In the genomic region with DNA sequence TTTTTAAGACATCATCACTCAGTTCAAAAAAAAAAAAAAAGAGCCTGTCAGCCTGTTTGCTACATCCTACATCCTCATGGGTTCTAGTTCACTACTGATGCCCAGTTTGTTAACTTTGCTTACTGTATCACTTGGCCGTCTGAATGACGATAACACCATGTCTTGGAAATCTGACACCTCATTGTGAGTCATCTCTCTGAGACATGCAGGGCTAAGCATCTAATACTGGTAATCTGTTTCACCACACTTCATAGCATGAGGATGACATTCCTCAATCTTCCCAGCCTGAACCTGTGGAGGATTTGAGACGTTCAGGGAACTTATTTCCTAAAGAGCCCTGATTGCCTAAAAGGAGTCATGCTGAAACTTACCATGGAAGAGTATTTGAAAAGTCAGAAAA, we compare ENCODE assay signal across 27 mouse cellular contexts. TPM values are rescaled to one million over a fixed set of nuclear protein-coding genes. Genes with fewer than 3 reads are reported as not detected.
DNase-seq lines count a peak whose midpoint lies in the region; ATAC-seq and TF ChIP-seq lines count a peak whose summit lies in the region.
"Had no signal": no experiment of that assay in that cellular context is flagged by ENCODE, and none has a peak within 500 bp of the region (broad histone marks: within the 10 kb centered on the region; RNA-seq: fewer than 3 reads in every experiment).

No protein-coding gene starts in this region.

- no peaks in the 10 kb centered on the region for H3K27me3 ChIP-seq in CH12.LX (replicated peaks)
- no peaks in the 10 kb centered on the region for H3K27me3 ChIP-seq in midbrain, embryonic 14.5 days (ENCODE audit: control insufficient read depth, insufficient read depth, low read length)
- no peaks in the 10 kb centered on the region for H3K27me3 ChIP-seq in neural tube, embryonic 15.5 days (replicated peaks)
- H3K27me3 ChIP-seq in cerebellum, adult 2 months (ENCODE audit: control insufficient read depth, insufficient read depth, low read length), result no peaks in the 10 kb centered on the region
- H3K27me3 ChIP-seq: embryonic facial prominence, embryonic 12.5 days; forebrain, embryonic 13.5 days; forebrain, embryonic 15.5 days had no signal

- no peak for TF ChIP-seq EP300 in CH12.LX (IDR thresholded peaks at IDR 0.05; ENCODE audit: low read length)

- TF ChIP-seq CTCF in CH12.LX (conservative IDR thresholded peaks at IDR 0.05 in 1 of 2, IDR thresholded peaks at IDR 0.05 in 1 of 2; ENCODE audit: low read depth in 2 of 2, low read length in 2 of 2), result no peak
- no peak for TF ChIP-seq CTCF in cerebellum, adult 2 months (IDR thresholded peaks at IDR 0.05; ENCODE audit: borderline replicate concordance, insufficient read depth, low read depth, low read length)

- 0 out of 2 replicates have a peak overlapping the region, but pooled peaks have one; percentile 21 for H3K4me2 ChIP-seq in CH12.LX (ENCODE audit: insufficient read depth, low read depth, poor library complexity, severe bottlenecking)
- H3K4me2 ChIP-seq in midbrain, embryonic 14.5 days (ENCODE audit: low read length), result no peak overlapping the region
- H3K4me2 ChIP-seq in neural tube, embryonic 15.5 days, result no peak overlapping the region
- H3K4me2 ChIP-seq: embryonic facial prominence, embryonic 12.5 days; forebrain, embryonic 13.5 days; forebrain, embryonic 15.5 days had no signal

- H3K36me3 ChIP-seq in CH12.LX (replicated peaks in 1 of 2; ENCODE audit: control insufficient read depth in 1 of 2, insufficient read depth in 1 of 2, low read length in 1 of 2), result no peaks in the 10 kb centered on the region
- no peaks in the 10 kb centered on the region for H3K36me3 ChIP-seq in midbrain, embryonic 14.5 days (ENCODE audit: control insufficient read depth, insufficient read depth, low read length)
- H3K36me3 ChIP-seq in neural tube, embryonic 15.5 days, result no peaks in the 10 kb centered on the region
- H3K36me3 ChIP-seq: embryonic facial prominence, embryonic 10.5 days; embryonic facial prominence, embryonic 12.5 days; forebrain, embryonic 15.5 days had no signal

- H3K4me3 ChIP-seq in CH12.LX (replicated peaks in 1 of 3; ENCODE audit: low read depth in 2 of 3, low read length in 2 of 3, poor library complexity in 1 of 3), result no peak overlapping the region
- H3K4me3 ChIP-seq in midbrain, embryonic 14.5 days (replicated peaks; ENCODE audit: low read depth, low read length), result no peak overlapping the region
- H3K4me3 ChIP-seq in neural tube, embryonic 15.5 days (replicated peaks), result no peak overlapping the region
- no peak overlapping the region for H3K4me3 ChIP-seq in cerebellum, adult 2 months (replicated peaks; ENCODE audit: insufficient read depth, low read depth, low read length)
- H3K4me3 ChIP-seq: embryonic facial prominence, embryonic 10.5 days; embryonic facial prominence, embryonic 12.5 days; forebrain, embryonic 13.5 days; forebrain, embryonic 15.5 days had no signal

- H3K9me3 ChIP-seq in CH12.LX (replicated peaks; ENCODE audit: low read length), result no peaks in the 10 kb centered on the region
- H3K9me3 ChIP-seq in midbrain, embryonic 14.5 days (ENCODE audit: control insufficient read depth, low read length), result no peaks in the 10 kb centered on the region
- no peaks in the 10 kb centered on the region for H3K9me3 ChIP-seq in neural tube, embryonic 15.5 days (replicated peaks)
- H3K9me3 ChIP-seq: embryonic facial prominence, embryonic 10.5 days; embryonic facial prominence, embryonic 12.5 days; forebrain, embryonic 13.5 days; forebrain, embryonic 15.5 days had no signal

- no peak for ATAC-seq in midbrain, embryonic 14.5 days (ENCODE audit: low FRiP score, low TSS enrichment)
- ATAC-seq in neural tube, embryonic 15.5 days (ENCODE audit: low FRiP score), result no peak
- ATAC-seq: activated CD4-positive, CD25-positive, alpha-beta regulatory T cell, adult 4 months; CD4-positive, CD25-positive, alpha-beta regulatory T cell, adult 4 months; forebrain, embryonic 13.5 days; forebrain, embryonic 15.5 days; forebrain, postnatal 0 days had no signal

- no peaks in the 10 kb centered on the region for H3K79me2 ChIP-seq in CH12.LX (replicated peaks; ENCODE audit: control insufficient read depth, extremely low read depth, insufficient read depth, poor library complexity, severe bottlenecking)

- in situ Hi-C loops in CH12.LX (cut with MboI; ENCODE audit: low pct_ligation_motif_present, low pct_unique_long_range_greater_than_20kb, low sequenced_read_pairs), result no loop called here

- TF ChIP-seq POLR2A in CH12.LX (IDR thresholded peaks at IDR 0.05; ENCODE audit: low read depth, low read length), result no peak
- TF ChIP-seq POLR2A in cerebellum, adult 2 months (IDR thresholded peaks at IDR 0.05; ENCODE audit: borderline replicate concordance, insufficient read depth, low read length), result no peak

- peak; percentile 8 for DNase-seq in 416B (ENCODE audit: low read depth)
- no peak for DNase-seq in CH12.LX (ENCODE audit: extremely low read depth)
- DNase-seq in NIH3T3 (ENCODE audit: low read depth), result peak; percentile 35
- DNase-seq in midbrain, embryonic 14.5 days, result no peak
- no peak for DNase-seq in liver
- no peak for DNase-seq in cerebellum, adult 2 months
- DNase-seq: adrenal gland, adult 8-10 months; adrenal gland, postnatal 14 days; adrenal gland, postnatal 36 days; cerebellum, adult 11-12 months; cerebellum, adult 8-10 months; cerebellum, adult 9-11 months; cerebellum, postnatal 14 days; cerebellum, postnatal 36 days; forebrain, postnatal 0 days had no signal

- no peak overlapping the region for H3K27ac ChIP-seq in CH12.LX (ENCODE audit: insufficient read depth, low read depth)
- H3K27ac ChIP-seq in midbrain, embryonic 14.5 days (replicated peaks; ENCODE audit: low read depth, low read length), result no peak overlapping the region
- H3K27ac ChIP-seq in neural tube, embryonic 15.5 days (replicated peaks), result no peak overlapping the region
- no peak overlapping the region for H3K27ac ChIP-seq in cerebellum, adult 2 months (ENCODE audit: insufficient read depth, low read length)
- H3K27ac ChIP-seq: embryonic facial prominence, embryonic 10.5 days; embryonic facial prominence, embryonic 12.5 days; forebrain, embryonic 13.5 days; forebrain, embryonic 15.5 days had no signal

- dilution Hi-C loops in CH12.LX (cut with MboI; ENCODE audit: extremely low pct_ligation_motif_present, extremely low pct_unique_long_range_greater_than_20kb, low sequenced_read_pairs), result no loop called here

- 84% methylated on average over 3 of the region's 3 CpGs for WGBS in midbrain, embryonic 14.5 days
- 84% methylated on average over 3 of the region's 3 CpGs for WGBS in neural tube, embryonic 15.5 days
- 83% methylated on average over 3 of the region's 3 CpGs for WGBS in cerebellum, adult 2 months

- no peak for TF ChIP-seq RAD21 in CH12.LX (IDR thresholded peaks at IDR 0.05; ENCODE audit: low read depth, low read length)

- no peaks in the 10 kb centered on the region for H3K4me1 ChIP-seq in CH12.LX (ENCODE audit: control insufficient read depth in 1 of 2, insufficient read depth in 2 of 2)
- H3K4me1 ChIP-seq in midbrain, embryonic 14.5 days (ENCODE audit: control insufficient read depth, insufficient read depth, low read length), result no peaks in the 10 kb centered on the region
- no peaks in the 10 kb centered on the region for H3K4me1 ChIP-seq in neural tube, embryonic 15.5 days
- H3K4me1 ChIP-seq in cerebellum, adult 2 months (ENCODE audit: control insufficient read depth, insufficient read depth, low read length), result no peaks in the 10 kb centered on the region
- H3K4me1 ChIP-seq: embryonic facial prominence, embryonic 10.5 days; embryonic facial prominence, embryonic 12.5 days; forebrain, embryonic 13.5 days; forebrain, embryonic 15.5 days had no signal

- H3K9ac ChIP-seq in CH12.LX (ENCODE audit: insufficient read depth, low read depth), result no peak overlapping the region
- no peak overlapping the region for H3K9ac ChIP-seq in midbrain, embryonic 14.5 days (replicated peaks; ENCODE audit: low read length)
- no peak overlapping the region for H3K9ac ChIP-seq in neural tube, embryonic 15.5 days (replicated peaks)
- H3K9ac ChIP-seq: embryonic facial prominence, embryonic 12.5 days; forebrain, embryonic 13.5 days; forebrain, embryonic 15.5 days; forebrain, postnatal 0 days had no signal

TF ChIP-seq in CH12.LX, 34 proteins besides CTCF, POLR2A, EP300 and RAD21:
- TF ChIP-seq UBTF (IDR thresholded peaks at IDR 0.05; ENCODE audit: low read depth, low read length), result no peak

RNA-seq across cellular contexts. Expression of a gene that starts 22.2 kb away (rescaled TPM):
- total RNA-seq in CH12.LX (2012; rRNA removed) (not detected in 2 replicates), CH12.LX (2014; rRNA removed) (not detected in 2 replicates)
- not detected in 2 replicates for polyA plus RNA-seq in CH12.LX (2012; ENCODE audit: insufficient read length, low read depth)
- not detected in 2 replicates for polyA plus RNA-seq in midbrain, embryonic 14.5 days (2014; fragmentation: Nextera tagmentation; extraction: Ambion mirVana)
- polyA plus RNA-seq in neural tube, embryonic 15.5 days (2015; fragmentation: Nextera tagmentation; extraction: Ambion mirVana), result not detected in 2 replicates
- not detected in 2 replicates for polyA plus RNA-seq in cerebellum, adult 2 months (2012; rRNA removed)
- total RNA-seq: adrenal gland, adult 18-20 months; adrenal gland, adult 8-10 months; adrenal gland, postnatal 14 days; adrenal gland, postnatal 36 days; ES-E14; forebrain, postnatal 0 days; MEL had no signal
- polyA plus RNA-seq: activated CD4-positive, CD25-positive, alpha-beta regulatory T cell, adult 4 months; CD4-positive, CD25-positive, alpha-beta regulatory T cell, adult 4 months; cortical plate, adult 2 months; embryonic facial prominence, embryonic 10.5 days; forebrain, embryonic 11.5 days; forebrain, embryonic 13.5 days; forebrain, embryonic 15.5 days; forebrain, postnatal 0 days had no signal

Comparison
In these comparisons a context has a peak if more than half of its experiments do, and no peak if none do; other contexts are left out.
1. DNase-seq: peak in 416B (single experiment) and NIH3T3 (single experiment); none in CH12.LX (single experiment), midbrain, embryonic 14.5 days (single experiment), liver (single experiment) and cerebellum, adult 2 months (0 of 2).